Mouse (Mus musculus) forebrain, embryonic 11.5 days (tissue): ENCODE results near the gene Ppm1n. TPM values are rescaled to one million over a fixed set of nuclear protein-coding genes. Genes with fewer than 3 reads are reported as not detected.

Experiments used
- ATAC-seq: fragments of 200-750 bp; cut with Nextera tagmentation; replicated peaks from 2 replicates; pipeline ENCODE4 v1.8.0; 2017; ENCODE audit warnings: moderate TSS enrichment; ENCODE audit not compliant: low FRiP score
- DNase-seq: peaks from one replicate; pipeline ENCODE4 v3.0.0-alpha.2; 2017; ENCODE audit warnings: low spot score
- H3K27ac ChIP-seq: fragments of 300-500 bp; sonication (generic); 2 replicates; pipeline ENCODE4 v1.5.1; 2014; ENCODE audit warnings: low read depth, low read length
- H3K27me3 ChIP-seq: fragments of 300-500 bp; sonication (generic); 2 replicates; pipeline ENCODE4 v1.6.1; 2014; ENCODE audit warnings: mild to moderate bottlenecking, low read length, mixed read lengths; ENCODE audit not compliant: control insufficient read depth, insufficient read depth
- H3K36me3 ChIP-seq: fragments of 300-500 bp; sonication (generic); 2 replicates; pipeline ENCODE4 v1.6.1; 2014; ENCODE audit warnings: mild to moderate bottlenecking, low read length, moderate library complexity, mixed read lengths; ENCODE audit not compliant: control insufficient read depth, insufficient read depth
- H3K4me1 ChIP-seq: fragments of 300-500 bp; sonication (generic); replicated peaks from 2 replicates; pipeline ENCODE4 v1.6.1; 2014; ENCODE audit warnings: low read length, mixed read lengths; ENCODE audit not compliant: control insufficient read depth, insufficient read depth
- H3K4me2 ChIP-seq: fragments of 300-500 bp; sonication (generic); 2 replicates; pipeline ENCODE4 v1.6.1; 2014; ENCODE audit warnings: low read depth, mild to moderate bottlenecking, low read length, moderate library complexity, mixed read lengths; ENCODE audit not compliant: severe bottlenecking
- H3K4me3 ChIP-seq: fragments of 300-500 bp; sonication (generic); 2 replicates; pipeline ENCODE4 v1.5.1; 2014; ENCODE audit warnings: low read depth, low read length
- H3K9ac ChIP-seq: fragments of 300-500 bp; sonication (generic); 2 replicates; pipeline ENCODE4 v1.6.1; 2014; ENCODE audit warnings: low read length
- H3K9me3 ChIP-seq: fragments of 300-500 bp; sonication (generic); 2 replicates; pipeline ENCODE4 v1.6.1; 2016; ENCODE audit warnings: low read length, mixed read lengths; ENCODE audit not compliant: control insufficient read depth
- WGBS: fragments of 180-500 bp; shearing (Covaris S2); extraction: QIAGEN DNeasy Blood & Tissue Kit; methylation state at CpG from one replicate; pipeline ENCODE4 v1.1.7; 2014; 5-methylcytosine and 5-hydroxymethylcytosine counted together
- polyA plus RNA-seq: library from polyadenylated mRNA; unstranded; fragments of >200 nt; fragmentation: Nextera tagmentation; extraction: Ambion mirVana; gene quantifications from 2 replicates; pipeline ENCODE4 v1.2.1, GENCODE M21; 2014

Ppm1n gene
- polyA plus RNA-seq, 1 experiment from 2014 or later, result 0.44 TPM

GRCm38 (mm10) chr7:19297794-19298193, 17.9 kb upstream of the Ppm1n start:
- DNase-seq, result no peak
- no peak overlapping the region for H3K9ac ChIP-seq
- ATAC-seq, result no peak
- H3K9me3 ChIP-seq, result no peaks in the 10 kb centered on the region
- 91% methylated on average over 5 of the region's 5 CpGs for WGBS
- H3K4me3 ChIP-seq, result no peak overlapping the region
- no peak overlapping the region for H3K27ac ChIP-seq
- H3K4me2 ChIP-seq, result no peak overlapping the region
- 0 out of 2 replicates have a peak, but pooled peaks cover 3% of the 10 kb centered on the region for H3K4me1 ChIP-seq
- no peaks in the 10 kb centered on the region for H3K36me3 ChIP-seq
- H3K27me3 ChIP-seq, result peaks cover 9% of the 10 kb centered on the region

- Histone ChIP-seq H3K4me3 (no peak overlapping the region), H3K36me3 (no peaks in the 10 kb centered on the region), H3K27ac (no peak overlapping the region), H3K9ac (no peak overlapping the region), H3K9me3 (no peaks in the 10 kb centered on the region), H3K27me3 (peaks cover 2% of the 10 kb centered on the region), H3K4me1 (0 out of 2 replicates have a peak, but pooled peaks cover 3% of the 10 kb centered on the region), H3K4me2 (no peak overlapping the region)
- 89% methylated on average over 6 of the region's 6 CpGs for WGBS
- ATAC-seq (no peak), DNase-seq (no peak)
Observed at GRCm38 (mm10) chr7:19297034-19297433, 17.2 kb upstream of the Ppm1n start.

- ATAC-seq (peak; percentile 83), DNase-seq (peak; percentile 97)
- 13% methylated on average over 20 of the region's 22 CpGs for WGBS
Observed at GRCm38 (mm10) chr7:19295503-19296185, 15.8 kb upstream of the Ppm1n start.

GRCm38 (mm10) chr7:19290969-19291596, 11.2 kb upstream of the Ppm1n start:
- Histone ChIP-seq H3K9ac (peak overlapping the region; percentile 28), H3K36me3 (no peaks in the 10 kb centered on the region; the same call in 1 of the 2 replicates), H3K4me3 (peak overlapping the region; percentile 12; the same call in 1 of the 2 replicates), H3K27ac (peak overlapping the region; percentile 43; the same call in 1 of the 2 replicates), H3K4me2 (peak overlapping the region; percentile 47), H3K4me1 (peaks cover 9% of the 10 kb centered on the region), H3K9me3 (no peaks in the 10 kb centered on the region), H3K27me3 (no peaks in the 10 kb centered on the region)
- ATAC-seq, result peak; percentile 52; the same call in 1 of the 2 replicates
- 1% methylated on average over 20 of the region's 20 CpGs for WGBS
- peak; percentile 70 for DNase-seq

More at GRCm38 (mm10) chr7:19295503-19296185, 15.8 kb upstream of the Ppm1n start:
- H3K9ac ChIP-seq, result peak overlapping the region; percentile 20; the same call in 1 of the 2 replicates
- H3K27me3 ChIP-seq, result no peaks in the 10 kb centered on the region
- H3K4me1 ChIP-seq, result peaks cover 9% of the 10 kb centered on the region
- peak overlapping the region; percentile 45; the same call in 1 of the 2 replicates for H3K4me2 ChIP-seq
- no peaks in the 10 kb centered on the region for H3K36me3 ChIP-seq
- H3K27ac ChIP-seq, result no peak overlapping the region
- H3K4me3 ChIP-seq, result peak overlapping the region; percentile 21; the same call in 1 of the 2 replicates
- H3K9me3 ChIP-seq, result no peaks in the 10 kb centered on the region

- no peak overlapping the region for H3K4me2 ChIP-seq
- no peak for ATAC-seq
- peak; percentile 78 for DNase-seq
Observed at GRCm38 (mm10) chr7:19284763-19285162, 4.9 kb upstream of the Ppm1n start.

GRCm38 (mm10) chr7:19283406-19283804, 3.5 kb upstream of the Ppm1n start:
- H3K9me3 ChIP-seq, result no peaks in the 10 kb centered on the region
- H3K4me1 ChIP-seq, result peaks cover 8% of the 10 kb centered on the region
- H3K27ac ChIP-seq, result no peak overlapping the region
- H3K36me3 ChIP-seq, result no peaks in the 10 kb centered on the region; the same call in 1 of the 2 replicates
- H3K9ac ChIP-seq, result peak overlapping the region; percentile 93
- 40% methylated on average over 14 of the region's 14 CpGs for WGBS
- DNase-seq, result no peak
- ATAC-seq, result no peak
- peak overlapping the region; percentile 86 for H3K4me2 ChIP-seq
- H3K27me3 ChIP-seq, result peaks cover 29% of the 10 kb centered on the region
- H3K4me3 ChIP-seq, result peak overlapping the region; percentile 76

More at GRCm38 (mm10) chr7:19284763-19285162, 4.9 kb upstream of the Ppm1n start:
- H3K9me3 ChIP-seq, result no peaks in the 10 kb centered on the region
- WGBS, result 28% methylated on average over 4 of the region's 4 CpGs
- H3K27me3 ChIP-seq, result peaks cover 16% of the 10 kb centered on the region
- H3K27ac ChIP-seq, result no peak overlapping the region
- peaks cover 5% of the 10 kb centered on the region for H3K4me1 ChIP-seq
- no peaks in the 10 kb centered on the region; the same call in 1 of the 2 replicates for H3K36me3 ChIP-seq
- no peak overlapping the region for H3K4me3 ChIP-seq
- H3K9ac ChIP-seq, result no peak overlapping the region

GRCm38 (mm10) chr7:19282791-19283405, 3.0 kb upstream of the Ppm1n start:
- H3K36me3 ChIP-seq, result no peaks in the 10 kb centered on the region; the same call in 1 of the 2 replicates
- DNase-seq (peak; percentile 85), ATAC-seq (peak; percentile 78)
- H3K9ac ChIP-seq, result peak overlapping the region; percentile 93
- H3K9me3 ChIP-seq, result no peaks in the 10 kb centered on the region
- peak overlapping the region; percentile 86 for H3K4me2 ChIP-seq
- peaks cover 34% of the 10 kb centered on the region for H3K27me3 ChIP-seq
- peaks cover 8% of the 10 kb centered on the region for H3K4me1 ChIP-seq
- H3K27ac ChIP-seq, result 0 out of 2 replicates have a peak overlapping the region, but pooled peaks have one; percentile 53
- WGBS, result 1% methylated on average over 35 of the region's 35 CpGs
- peak overlapping the region; percentile 76 for H3K4me3 ChIP-seq

GRCm38 (mm10) chr7:19282385-19282784, 2.5 kb upstream of the Ppm1n start, which contains the start of gene Rtn2:
Gene Rtn2 (plus strand): TSS chr7:19282624.
- Histone ChIP-seq H3K36me3 (no peaks in the 10 kb centered on the region; the same call in 1 of the 2 replicates), H3K4me3 (peak within 1 kb of the TSS; percentile 76), H3K9me3 (no peaks in the 10 kb centered on the region), H3K9ac (peak within 1 kb of the TSS; percentile 93), H3K27ac (0 out of 2 replicates have a peak within 1 kb of the TSS, but pooled peaks have one; percentile 53), H3K4me1 (peaks cover 8% of the 10 kb centered on the region), H3K4me2 (peak within 1 kb of the TSS; percentile 86), H3K27me3 (peaks cover 36% of the 10 kb centered on the region)
- DNase-seq (peak; percentile 96), ATAC-seq (peak; percentile 84)
- WGBS, result 1% methylated on average over 37 of the region's 37 CpGs
